Mouse (Mus musculus) gastrocnemius, postnatal 10 days (tissue): ENCODE measurements around the gene Galnt2. TPM values are rescaled to one million over a fixed set of nuclear protein-coding genes. Genes with fewer than 3 reads are reported as not detected.

ENCODE experiments used
- DNase-seq: peaks from one replicate; pipeline ENCODE4 v3.0.0; 2021; ENCODE audit warnings: mixed read lengths
- total RNA-seq, 2 experiments: library from RNA; stranded (reverse); gene quantifications; 2 replicates each; pipeline ENCODE4 v1.2.3; 2021

Galnt2 gene
- total RNA-seq, 2 experiments from 2014 or later, result 40.8 to 46.3 TPM

GRCm38 (mm10) chr8:124294425-124294824 is 63.2 kb downstream of the Galnt2 start:
- DNase-seq, result no peak

GRCm38 (mm10) chr8:124294900-124295299 is 63.7 kb downstream of the Galnt2 start:
- DNase-seq, result no peak

GRCm38 (mm10) chr8:124295357-124295756 is 64.2 kb downstream of the Galnt2 start:
- no peak for DNase-seq

- DNase-seq, result no peak
Observed at GRCm38 (mm10) chr8:124301512-124301911, 70.3 kb downstream of the Galnt2 start.

GRCm38 (mm10) chr8:124301935-124302555 is 70.9 kb downstream of the Galnt2 start:
- DNase-seq, result no peak

GRCm38 (mm10) chr8:124303211-124303902 is 72.2 kb downstream of the Galnt2 start:
- no peak for DNase-seq

- no peak for DNase-seq
Observed at GRCm38 (mm10) chr8:124304141-124304540, 73.0 kb downstream of the Galnt2 start.

GRCm38 (mm10) chr8:124306574-124306973 is 75.4 kb downstream of the Galnt2 start:
- DNase-seq, result no peak

- DNase-seq, result no peak
Observed at GRCm38 (mm10) chr8:124307700-124308099, 76.5 kb downstream of the Galnt2 start.

GRCm38 (mm10) chr8:124310509-124310908 is 79.3 kb downstream of the Galnt2 start:
- DNase-seq, result no peak

- no peak for DNase-seq
Observed at GRCm38 (mm10) chr8:124311111-124311510, 79.9 kb downstream of the Galnt2 start.

GRCm38 (mm10) chr8:124311723-124312122 is 80.5 kb downstream of the Galnt2 start:
- no peak for DNase-seq

GRCm38 (mm10) chr8:124312228-124312627 is 81.0 kb downstream of the Galnt2 start:
- DNase-seq, result no peak

- DNase-seq, result peak; percentile 42
Observed at GRCm38 (mm10) chr8:124314803-124315202, 83.6 kb downstream of the Galnt2 start.

- DNase-seq, result peak; percentile 76
Observed at GRCm38 (mm10) chr8:124316466-124317136, 85.4 kb downstream of the Galnt2 start.

GRCm38 (mm10) chr8:124317191-124317682 is 86.0 kb downstream of the Galnt2 start:
- DNase-seq, result no peak

GRCm38 (mm10) chr8:124317821-124318220 is 86.6 kb downstream of the Galnt2 start:
- no peak for DNase-seq

- peak; percentile 48 for DNase-seq
Observed at GRCm38 (mm10) chr8:124318612-124319315, 87.6 kb downstream of the Galnt2 start.

- no peak for DNase-seq
Observed at GRCm38 (mm10) chr8:124319316-124319652, 88.1 kb downstream of the Galnt2 start.

GRCm38 (mm10) chr8:124321227-124321840 is 90.1 kb downstream of the Galnt2 start:
- DNase-seq, result no peak

GRCm38 (mm10) chr8:124323356-124323755 is 92.2 kb downstream of the Galnt2 start:
- no peak for DNase-seq

GRCm38 (mm10) chr8:124328259-124328658 is 97.1 kb downstream of the Galnt2 start:
- DNase-seq, result no peak
